Mouse (Mus musculus) neural tube, embryonic 10.5 days (tissue): Measurements from ENCODE around the gene Tsc22d4.

ENCODE experiments used
- DNase-seq: peaks from one replicate; pipeline ENCODE4 v3.0.0-alpha.2; 2017; ENCODE audit warnings: low spot score; ENCODE audit errors: extremely low spot score

Tsc22d4 gene

DNA sequence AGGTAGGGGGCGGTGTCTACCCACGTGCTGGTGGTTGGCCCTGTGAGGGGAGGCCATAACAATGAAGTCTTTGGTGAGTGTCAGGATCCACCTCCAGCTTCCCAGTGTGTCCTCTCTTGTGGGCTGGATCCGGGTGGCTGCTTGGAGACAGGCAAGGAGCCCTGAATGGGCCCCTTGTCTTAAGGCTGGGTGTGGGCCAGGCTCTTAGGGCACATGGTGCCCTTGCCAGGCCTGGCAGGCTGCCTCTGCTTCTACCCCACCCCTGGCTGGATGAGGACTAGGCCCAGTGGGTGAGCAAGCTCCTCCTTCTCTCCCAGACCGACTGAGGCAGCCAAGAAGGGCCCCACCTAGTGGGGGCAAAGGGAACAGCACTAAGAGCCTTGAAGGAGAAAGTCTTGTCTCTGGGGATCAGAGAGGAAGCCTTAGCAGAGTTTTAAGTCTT lies 14.5 kb downstream of the Tsc22d4 start:
- peak; percentile 68 for DNase-seq

DNA sequence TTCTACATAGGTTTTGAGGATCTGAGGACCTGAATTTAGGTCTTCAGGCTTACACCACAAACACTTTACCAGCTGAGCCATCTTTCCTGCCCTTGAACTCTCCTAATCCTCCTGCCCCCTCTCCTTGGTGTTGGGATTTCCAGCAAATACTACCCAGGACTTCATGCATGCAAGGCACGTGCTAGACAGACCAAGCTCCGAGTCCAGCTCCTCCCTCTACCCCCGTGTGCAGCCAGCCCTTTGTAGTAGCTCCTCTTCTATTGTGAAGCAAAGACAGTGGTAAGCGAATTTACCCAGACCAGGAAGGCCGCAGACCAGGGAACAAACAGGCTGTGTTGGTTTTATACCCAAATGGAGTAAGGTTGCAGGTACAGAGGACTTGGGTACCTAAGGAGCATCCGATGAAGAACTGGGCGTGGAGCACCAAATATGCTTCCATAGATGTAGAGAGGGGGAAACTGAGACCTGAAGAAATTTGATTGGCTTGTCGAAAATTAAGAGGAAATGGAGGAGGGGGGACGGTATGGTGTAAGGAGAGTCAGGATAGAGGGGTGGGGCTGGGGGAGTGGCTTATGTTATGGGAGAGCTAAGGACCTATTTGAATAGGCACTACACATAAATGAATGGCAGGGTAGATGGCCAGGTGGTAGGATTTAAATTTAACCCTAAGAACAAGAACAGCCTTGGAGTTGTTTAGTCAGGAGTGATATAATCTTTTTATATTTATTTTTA lies 19.2 kb downstream of the Tsc22d4 start:
- DNase-seq = no peak

DNA sequence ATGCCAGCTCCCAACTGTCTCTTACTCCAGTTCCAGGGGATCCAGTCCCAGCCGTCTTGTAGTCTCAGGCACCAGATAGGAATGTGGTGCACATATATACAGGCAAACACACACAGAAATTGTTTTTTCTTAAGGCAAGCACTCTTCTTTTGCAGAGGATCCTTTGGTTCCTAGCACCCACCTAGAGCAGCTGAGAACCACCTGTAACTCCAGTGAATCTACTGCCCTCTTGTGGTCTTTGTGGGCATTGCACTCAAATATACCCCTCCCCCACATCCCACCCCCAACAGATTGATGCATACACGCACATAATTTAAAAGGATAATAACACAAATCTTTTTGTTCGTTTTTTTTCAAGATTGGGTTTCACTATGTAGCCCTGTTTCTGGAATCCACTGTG lies 20.7 kb downstream of the Tsc22d4 start:
- peak; percentile 39 for DNase-seq

DNA sequence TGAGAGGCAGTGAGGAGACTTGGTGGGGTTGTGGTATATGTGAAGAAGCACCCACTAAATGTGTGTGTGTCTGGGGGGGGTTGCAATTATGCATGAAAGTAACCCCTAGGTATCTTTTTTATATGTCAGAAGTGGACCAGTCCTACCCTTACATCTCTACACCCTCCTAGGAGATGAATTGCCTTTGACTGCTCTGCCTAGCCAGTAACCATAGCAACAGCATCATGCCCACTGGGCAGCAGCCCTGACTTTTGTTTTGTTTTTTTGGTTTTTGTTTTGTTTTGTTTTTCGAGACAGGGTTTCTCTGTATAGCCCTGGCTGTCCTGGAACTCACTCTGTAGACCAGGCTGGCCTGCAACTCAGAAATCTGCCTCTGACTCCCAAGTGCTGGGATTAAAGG lies 22.9 kb downstream of the Tsc22d4 start:
- no peak for DNase-seq

DNA sequence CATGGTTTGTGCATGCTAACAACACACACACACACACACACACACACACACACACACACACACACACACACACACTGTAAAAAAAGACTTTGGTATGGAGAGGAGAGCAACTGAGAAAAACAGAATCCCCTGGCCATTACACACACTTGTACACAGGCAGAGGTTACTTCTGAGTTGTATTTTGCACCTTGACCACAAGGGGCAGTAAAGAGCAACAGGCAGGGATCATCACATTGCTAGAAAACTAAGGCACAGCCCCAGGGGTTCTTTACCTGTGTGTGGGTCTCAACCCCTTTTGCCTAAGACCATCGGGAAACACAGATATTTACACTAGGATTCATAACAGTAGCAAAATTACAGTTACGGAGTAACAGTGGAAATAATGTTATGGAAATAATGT lies 25.2 kb downstream of the Tsc22d4 start:
- DNase-seq = peak; percentile 45

- no peak for DNase-seq
Measured at GRCm38 (mm10) chr5:137772755-137773154, 27.2 kb downstream of the Tsc22d4 start.

DNA sequence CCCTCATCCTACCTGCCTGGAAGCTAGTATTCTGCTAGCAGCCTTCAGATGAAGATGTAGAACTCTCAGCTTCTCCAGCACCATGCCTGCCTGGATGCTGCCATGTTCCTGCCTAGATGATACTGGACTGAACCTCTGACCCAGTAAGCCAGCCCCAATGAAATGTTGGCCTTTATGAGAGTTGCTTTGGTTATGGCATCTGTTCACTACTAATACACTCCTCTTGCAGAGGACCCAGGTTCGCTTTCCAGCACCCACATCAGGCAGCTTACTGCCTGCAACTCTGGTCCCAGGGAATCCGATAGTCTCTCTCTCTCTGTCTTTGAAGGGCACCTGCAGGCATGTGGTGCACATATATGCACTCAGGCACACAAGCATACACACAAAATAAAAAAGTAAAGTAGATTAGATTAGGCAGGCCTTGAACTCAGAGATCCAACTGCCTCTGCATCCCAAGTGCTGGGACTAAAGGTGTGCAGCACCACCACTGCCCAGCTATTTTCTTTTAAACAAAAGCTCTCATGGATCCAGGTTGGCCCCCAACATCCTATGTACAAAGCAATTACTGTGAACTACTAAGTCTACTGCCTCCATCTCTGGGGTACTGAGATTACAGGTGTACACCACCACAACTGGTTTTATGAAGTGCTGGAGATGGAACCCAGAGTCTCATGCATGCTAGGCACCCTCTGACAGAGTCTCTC lies 30.2 kb downstream of the Tsc22d4 start:
- no peak for DNase-seq

DNA sequence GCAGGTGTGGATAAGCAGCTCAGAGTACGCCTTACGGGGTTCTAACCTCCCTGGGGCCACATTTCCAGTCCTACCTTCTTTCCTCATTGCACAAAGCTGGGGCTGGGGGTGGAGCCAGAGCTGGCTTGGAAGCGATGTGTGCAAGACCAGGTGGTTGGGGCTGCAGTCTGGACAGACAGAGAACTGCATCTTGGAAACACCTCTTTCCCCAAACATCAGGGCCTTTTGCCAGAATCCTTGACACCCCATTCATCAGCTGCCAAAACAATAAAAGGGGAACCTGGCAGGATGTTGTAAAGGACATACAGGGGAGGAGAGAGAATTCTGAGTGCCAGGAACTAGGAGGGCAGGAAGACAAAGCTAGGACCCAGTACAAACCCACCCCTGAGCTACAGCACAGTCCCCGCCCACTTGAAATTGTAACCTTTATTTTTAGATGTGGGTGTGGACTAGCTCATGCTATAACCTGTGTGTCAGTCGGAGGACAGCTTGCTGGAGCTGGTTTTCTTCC lies 30.9 kb downstream of the Tsc22d4 start:
- no peak for DNase-seq

- no peak for DNase-seq
Measured at GRCm38 (mm10) chr5:137777267-137777845, 31.8 kb downstream of the Tsc22d4 start.

GRCm38 (mm10) chr5:137778635-137779034 lies 33.1 kb downstream of the Tsc22d4 start, which contains the start of gene Ppp1r35:
Gene Ppp1r35, plus strand, starts transcription at chr5:137778849.
- DNase-seq = peak; percentile 96

DNA sequence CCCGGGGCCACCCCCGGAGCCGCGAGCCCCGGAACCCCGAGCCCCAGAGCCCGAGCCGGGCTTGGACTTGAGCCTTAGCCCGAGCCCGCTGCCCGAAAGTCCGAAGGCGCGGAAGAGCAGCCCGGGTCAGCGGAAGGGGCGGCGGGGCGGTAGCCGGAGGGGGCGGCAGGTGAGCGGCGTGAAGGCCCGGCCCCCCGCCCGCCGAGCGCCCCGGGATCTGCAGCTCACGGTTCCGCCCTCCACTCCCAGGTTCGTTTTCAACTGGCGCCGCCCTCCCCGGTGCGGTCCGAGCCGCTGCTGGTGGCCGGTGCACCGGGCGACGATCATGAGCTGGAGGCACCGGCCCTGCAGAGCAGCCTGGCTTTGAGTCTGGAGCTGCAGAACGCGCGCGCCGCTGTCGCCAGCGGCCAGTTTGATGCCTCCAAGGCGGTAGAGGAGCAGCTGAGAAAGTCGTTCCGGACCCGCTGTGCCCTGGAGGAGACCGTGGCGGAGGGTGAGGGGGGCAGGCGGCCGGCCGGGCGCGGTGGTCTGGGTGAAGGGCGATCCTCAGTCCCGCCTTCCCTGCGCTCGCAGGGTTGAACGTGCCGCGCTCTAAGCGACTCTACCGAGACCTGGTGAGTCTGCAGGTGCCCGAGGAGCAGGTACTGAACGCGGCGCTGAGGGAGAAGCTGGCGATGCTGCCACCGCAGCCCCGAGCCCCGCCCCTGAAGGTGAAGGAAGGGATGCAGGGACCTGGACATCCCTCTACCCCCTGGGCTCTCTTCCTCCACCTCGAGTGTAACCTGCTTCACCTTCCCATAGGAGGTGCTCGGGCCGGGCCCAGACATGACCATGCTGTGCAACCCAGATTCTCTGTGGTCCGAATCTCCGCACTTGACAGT lies 33.8 kb downstream of the Tsc22d4 start:
- DNase-seq = peak; percentile 59

- DNase-seq = no peak
Measured at GRCm38 (mm10) chr5:137781661-137782060, 36.1 kb downstream of the Tsc22d4 start.

DNA sequence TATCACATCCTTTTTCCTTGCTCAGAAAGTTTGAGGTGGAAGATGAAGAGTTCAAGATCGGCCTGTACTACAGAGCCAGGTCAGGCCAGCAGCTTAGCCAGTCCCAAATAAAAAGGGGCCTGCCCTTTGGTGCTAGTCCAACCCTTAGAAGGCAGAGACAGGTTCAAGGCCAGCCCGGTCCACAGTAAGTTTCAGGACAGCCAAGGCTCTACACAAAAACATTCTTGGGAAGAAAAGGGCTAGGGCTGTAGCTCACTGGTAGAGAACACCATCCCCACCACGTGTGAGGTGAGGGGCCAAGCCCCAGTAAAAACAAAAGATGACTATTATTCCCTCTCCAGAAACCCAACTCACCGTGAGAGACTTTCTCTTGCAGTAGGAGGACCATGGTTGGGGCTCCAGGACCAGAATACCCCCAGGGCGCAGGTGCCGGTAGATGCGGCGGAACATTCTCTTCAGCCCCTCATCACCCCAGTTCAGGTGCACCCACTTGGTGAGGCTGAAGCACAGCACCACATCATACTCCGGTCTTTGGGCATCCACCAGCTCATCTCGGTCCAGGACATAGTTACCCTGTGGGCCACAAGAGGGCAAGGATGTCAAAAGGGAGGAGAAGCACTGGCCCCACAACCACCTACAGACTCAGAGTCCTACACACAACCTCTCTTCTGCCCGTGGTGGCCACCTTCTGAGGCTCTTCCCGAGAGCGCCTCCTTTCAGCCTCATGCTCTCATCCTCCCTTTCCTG lies 37.4 kb downstream of the Tsc22d4 start:
- DNase-seq = no peak

DNA sequence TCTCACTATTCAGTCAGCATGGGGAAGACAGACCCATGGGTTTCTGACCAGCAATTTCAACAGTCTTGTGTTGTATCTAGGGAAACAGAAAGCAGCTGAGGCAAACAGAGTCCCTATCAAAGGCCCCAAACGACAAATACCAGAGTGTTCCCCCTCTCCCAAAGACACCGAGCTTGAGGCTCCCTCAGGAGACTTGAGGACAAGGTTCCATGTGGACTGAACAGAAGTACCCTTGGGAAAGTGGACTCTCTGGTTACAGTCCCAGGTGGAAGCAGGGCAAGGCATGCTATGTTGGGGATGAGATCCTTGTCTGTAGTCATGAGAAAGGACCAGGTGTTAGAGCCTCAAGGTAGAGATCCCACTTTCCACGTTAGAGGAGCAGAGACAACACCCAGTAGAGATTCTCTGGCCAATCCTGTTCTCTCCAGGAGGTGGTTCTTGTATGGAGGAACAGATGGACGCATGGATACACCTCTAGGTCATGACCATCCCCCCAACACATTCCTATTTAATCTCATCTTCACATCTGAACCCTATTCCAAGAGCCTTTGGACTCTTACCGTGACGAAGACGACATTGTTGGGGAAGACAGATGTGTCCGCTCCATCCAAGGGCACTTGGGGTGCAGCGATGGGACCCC lies 38.5 kb downstream of the Tsc22d4 start:
- DNase-seq = no peak

GRCm38 (mm10) chr5:137784546-137784945 lies 39.0 kb downstream of the Tsc22d4 start:
- no peak for DNase-seq

DNA sequence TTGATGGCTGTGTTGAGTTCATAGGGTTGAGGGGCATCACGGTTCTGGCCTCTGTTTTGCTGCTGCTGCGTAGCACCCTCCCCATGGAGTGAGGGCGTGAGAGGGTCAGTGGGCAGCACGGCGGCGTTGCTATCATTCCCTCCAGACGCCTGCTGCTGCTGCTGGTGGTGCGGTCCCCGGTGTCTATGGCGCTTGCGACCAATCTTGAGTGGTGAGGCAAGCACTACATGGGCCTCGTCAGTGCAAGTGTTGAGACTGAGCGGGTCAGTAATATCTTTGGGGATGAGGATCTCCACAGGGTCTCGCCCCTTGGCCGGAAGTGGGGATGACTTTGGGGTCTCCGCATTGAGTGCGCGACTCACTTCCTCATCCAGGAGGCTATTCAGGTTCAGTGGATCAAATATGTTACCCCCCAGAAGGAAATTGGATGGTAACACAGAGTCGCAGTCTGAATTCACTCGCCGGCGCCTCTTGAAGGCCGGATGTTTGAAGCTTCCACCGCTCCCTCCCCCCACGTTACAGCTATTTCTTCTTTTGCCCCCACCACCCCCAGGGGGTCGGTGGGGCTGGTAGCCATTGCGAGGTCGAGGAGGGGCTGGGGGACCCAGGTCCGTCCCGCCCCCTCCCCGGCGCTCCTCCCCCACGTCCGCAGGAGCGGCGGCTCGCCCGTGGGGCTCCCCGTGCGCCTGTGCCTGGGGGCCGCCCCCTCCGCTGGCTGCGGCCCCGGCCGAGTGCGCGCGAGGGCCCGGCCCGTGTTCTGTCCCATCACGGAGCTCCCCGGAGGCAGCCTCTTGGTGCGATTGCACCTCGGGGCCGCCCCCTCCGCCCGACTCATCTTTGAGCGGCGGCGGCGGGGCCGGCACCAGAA lies 39.9 kb downstream of the Tsc22d4 start:
- DNase-seq = peak; percentile 35

DNA sequence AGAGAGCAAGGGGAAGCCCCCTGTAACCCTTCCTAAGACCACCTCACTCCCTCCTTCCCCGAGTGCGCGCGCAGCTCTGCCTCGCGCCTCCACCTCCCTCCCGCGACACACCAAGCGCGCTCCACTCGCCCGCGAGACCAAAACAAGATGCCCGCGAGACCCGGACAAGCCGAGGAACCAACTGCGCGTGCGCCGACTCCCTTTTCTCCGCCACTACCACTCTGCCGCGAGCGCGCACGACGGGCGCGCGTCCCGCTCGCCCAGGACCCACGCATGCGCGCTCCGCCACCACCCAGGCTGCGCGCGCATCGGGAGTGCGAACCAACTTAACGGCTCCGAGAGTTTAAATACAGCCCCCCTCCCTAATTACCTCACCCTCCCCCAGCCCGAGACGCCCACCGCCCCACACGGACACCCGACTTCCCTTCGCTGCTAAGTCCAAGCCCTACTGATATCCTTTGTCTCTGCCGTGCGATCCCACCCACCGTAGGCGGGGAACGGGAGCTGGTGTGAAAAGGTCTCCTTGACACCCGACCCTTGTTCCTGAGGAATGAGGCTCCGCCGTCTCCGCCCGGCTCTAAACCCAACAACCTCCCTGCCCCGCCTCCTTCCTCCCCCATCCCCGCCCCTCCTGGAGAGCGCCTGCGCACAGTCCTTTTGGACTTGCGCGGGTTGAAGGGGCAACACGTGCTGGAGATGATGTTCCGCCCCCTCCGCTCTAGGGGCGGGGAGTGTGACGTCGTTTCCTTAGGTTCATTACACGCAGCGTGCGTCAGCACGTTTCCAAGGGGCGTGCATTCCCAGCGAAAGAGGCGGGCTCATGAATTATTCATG lies 40.8 kb downstream of the Tsc22d4 start:
- peak; percentile 99 for DNase-seq
